Mouse (Mus musculus): ENCODE measurements around the gene Col6a5.
"Not testable (repeated sequence)": the region's sequence is repeated elsewhere in the genome, so short reads cannot be mapped to it uniquely, and the experiment has no call there.

Gene Col6a5

GRCm38 (mm10) chr9:105909352-105909751, 51.1 kb downstream of the Col6a5 start:
- DNase-seq: no peak

- DNase-seq: no peak
These were observed 53.0 kb downstream of the Col6a5 start for GRCm38 (mm10) chr9:105907411-105907810.

- no peak for DNase-seq
These were observed 72.9 kb downstream of the Col6a5 start for GRCm38 (mm10) chr9:105887521-105887920.

GRCm38 (mm10) chr9:105884656-105885430, 75.6 kb downstream of the Col6a5 start:
- DNase-seq: no peak

- no peak for DNase-seq
These were observed 79.7 kb downstream of the Col6a5 start for GRCm38 (mm10) chr9:105880743-105881142.

GRCm38 (mm10) chr9:105878365-105879108, 81.9 kb downstream of the Col6a5 start:
- no peak for DNase-seq

- DNase-seq: no peak
These were observed 84.3 kb downstream of the Col6a5 start for GRCm38 (mm10) chr9:105876124-105876523.

- no peak for DNase-seq
These were observed 88.8 kb downstream of the Col6a5 start for GRCm38 (mm10) chr9:105871643-105872042.

- peak; percentile 77 for DNase-seq
These were observed 102.7 kb downstream of the Col6a5 start for GRCm38 (mm10) chr9:105857773-105858172.

- DNase-seq: no peak
These were observed 107.7 kb downstream of the Col6a5 start for GRCm38 (mm10) chr9:105852778-105853065.

GRCm38 (mm10) chr9:105852015-105852777, 108.2 kb downstream of the Col6a5 start:
- no peak for DNase-seq

GRCm38 (mm10) chr9:105851011-105851410, 109.4 kb downstream of the Col6a5 start:
- DNase-seq: no peak

GRCm38 (mm10) chr9:105848396-105848795, 112.0 kb downstream of the Col6a5 start:
- no peak for DNase-seq

- no peak for DNase-seq
These were observed 113.2 kb downstream of the Col6a5 start for GRCm38 (mm10) chr9:105847261-105847660.

- DNase-seq: not testable (repeated sequence)
These were observed 119.1 kb downstream of the Col6a5 start for GRCm38 (mm10) chr9:105841386-105841785.

GRCm38 (mm10) chr9:105839147-105839515, 121.3 kb downstream of the Col6a5 start:
- DNase-seq: no peak

GRCm38 (mm10) chr9:105838396-105839146, 121.9 kb downstream of the Col6a5 start:
- DNase-seq: no peak

GRCm38 (mm10) chr9:105835587-105835986, 124.9 kb downstream of the Col6a5 start:
- DNase-seq: no peak

- DNase-seq: peak; percentile 38
These were observed 125.6 kb downstream of the Col6a5 start for GRCm38 (mm10) chr9:105834799-105835198.

- no peak for DNase-seq
These were observed 129.2 kb downstream of the Col6a5 start for GRCm38 (mm10) chr9:105831291-105831690.

- peak; percentile 19 for DNase-seq
These were observed 132.6 kb downstream of the Col6a5 start, which contains the start of gene Col6a6 for GRCm38 (mm10) chr9:105827791-105828385. Gene Col6a6 (minus strand): TSS chr9:105828160.

- no peak for DNase-seq
These were observed 133.3 kb downstream of the Col6a5 start for GRCm38 (mm10) chr9:105827076-105827647.
